Mouse (Mus musculus) spleen, adult 2 months (tissue): ENCODE results near the gene Hist1h2af.

Experiments used
- CTCF ChIP-seq: fragments of 200-500 bp; IDR thresholded peaks from 2 replicates; pipeline ENCODE4 v1.5.1; 2011; ENCODE audit warnings: mild to moderate bottlenecking, inconsistent platforms; ENCODE audit not compliant: insufficient read depth, insufficient read length, insufficient replicate concordance; ENCODE audit errors: extremely low read depth
- POLR2A ChIP-seq: fragments of 200-500 bp; IDR thresholded peaks from 2 replicates; pipeline ENCODE4 v1.6.1; 2011; ENCODE audit warnings: low read depth, low read length, inconsistent platforms

GRCm38 (mm10) chr13:23518885-23519284 lies 14.8 kb upstream of the Hist1h2af start:
- TF ChIP-seq POLR2A (no peak), CTCF (no peak)
